Mouse (Mus musculus) MEL (cell line): Measurements from ENCODE around the gene Abi3. TPM values are rescaled to one million over a fixed set of nuclear protein-coding genes. Genes with fewer than 3 reads are reported as not detected.

ENCODE experiments used
- DNase-seq: peaks from one replicate; pipeline ENCODE4 v3.0.0; 2011; ENCODE audit warnings: low read depth, low spot score
- H3K27ac ChIP-seq: 2 replicates; pipeline ENCODE4 v1.5.1; 2012; ENCODE audit warnings: low read depth, mild to moderate bottlenecking, control low read depth, low read length, moderate library complexity; ENCODE audit not compliant: control insufficient read depth
- H3K27me3 ChIP-seq, 2 experiments: fragments of 150-350 bp in 1 of 2; sonication (generic) in 1 of 2; 2 replicates each; pipeline ENCODE4 v1.6.1; 2012; ENCODE audit warnings: low read length in 2 of 2, mild to moderate bottlenecking in 2 of 2, improper control_type of control experiment in 1 of 2, moderate library complexity in 1 of 2; ENCODE audit not compliant: insufficient read depth in 2 of 2, control insufficient read depth in 1 of 2
- H3K36me3 ChIP-seq, 2 experiments: 2 replicates each; pipeline ENCODE4 v1.6.1; 2012 to 2014; ENCODE audit warnings: low read length in 2 of 2, improper control_type of control experiment in 1 of 2, inconsistent platforms in 1 of 2, mild to moderate bottlenecking in 1 of 2; ENCODE audit not compliant: insufficient read depth in 2 of 2, control insufficient read depth in 1 of 2
- H3K4me1 ChIP-seq, 2 experiments: fragments of 150-350 bp in 1 of 2; sonication (generic) in 1 of 2; 2 replicates each; pipeline ENCODE4 v1.6.1; 2012; ENCODE audit warnings: low read length in 2 of 2, improper control_type of control experiment in 1 of 2, mild to moderate bottlenecking in 1 of 2; ENCODE audit not compliant: insufficient read depth in 2 of 2, control insufficient read depth in 1 of 2
- H3K4me3 ChIP-seq, 2 experiments: fragments of 150-350 bp in 1 of 2; sonication (generic) in 1 of 2; 2 replicates each; pipeline ENCODE4 v1.5.1; 2012; ENCODE audit warnings: low read depth in 2 of 2, low read length in 2 of 2, mild to moderate bottlenecking in 2 of 2, moderate library complexity in 2 of 2, control low read depth in 1 of 2, improper control_type of control experiment in 1 of 2; ENCODE audit not compliant: control insufficient read depth in 1 of 2, insufficient read depth in 1 of 2
- H3K79me2 ChIP-seq: 2 replicates; pipeline ENCODE4 v1.6.1; 2012; ENCODE audit warnings: mild to moderate bottlenecking, low read length, moderate library complexity; ENCODE audit not compliant: control insufficient read depth, poor library complexity, insufficient read depth
- H3K9ac ChIP-seq: 2 replicates; pipeline ENCODE4 v1.6.1; 2012; ENCODE audit warnings: low read depth, mild to moderate bottlenecking, control low read depth, low read length, moderate library complexity; ENCODE audit not compliant: control insufficient read depth, poor library complexity, severe bottlenecking
- H3K9me3 ChIP-seq: fragments of 150-350 bp; sonication (generic); replicated peaks from 2 replicates; pipeline ENCODE4 v1.6.1; 2012; ENCODE audit warnings: mild to moderate bottlenecking, low read length, improper control_type of control experiment, moderate library complexity; ENCODE audit not compliant: insufficient read depth
- BHLHE40 ChIP-seq: IDR thresholded peaks from 2 replicates; pipeline ENCODE4 v1.6.1; 2012; ENCODE audit warnings: low read depth, mild to moderate bottlenecking, inconsistent platforms, low read length, improper control_type of control experiment, borderline replicate concordance
- CHD2 ChIP-seq: IDR thresholded peaks from 2 replicates; pipeline ENCODE4 v1.6.1; 2011; ENCODE audit warnings: low read length, improper control_type of control experiment
- ELF1 ChIP-seq: IDR thresholded peaks from 2 replicates; pipeline ENCODE4 v1.6.1; 2014; ENCODE audit warnings: low read depth, mild to moderate bottlenecking, inconsistent platforms, low read length, improper control_type of control experiment, moderate library complexity
- EP300 ChIP-seq, 2 experiments: IDR thresholded peaks; 2 replicates each; pipeline ENCODE4 v1.6.1; 2011; ENCODE audit warnings: improper control_type of control experiment in 2 of 2, low read length in 2 of 2, low read depth in 1 of 2, mild to moderate bottlenecking in 1 of 2
- JUND ChIP-seq: IDR thresholded peaks from 2 replicates; pipeline ENCODE4 v1.6.1; 2011; ENCODE audit warnings: low read depth, mild to moderate bottlenecking, improper control_type of control experiment, low read length
- MAFK ChIP-seq: IDR thresholded peaks from 2 replicates; pipeline ENCODE4 v1.6.1; 2011; ENCODE audit warnings: low read depth, mild to moderate bottlenecking, low read length, improper control_type of control experiment, borderline replicate concordance
- MAZ ChIP-seq: IDR thresholded peaks from 2 replicates; pipeline ENCODE4 v1.6.1; 2012; ENCODE audit warnings: low read depth, mild to moderate bottlenecking, inconsistent platforms, low read length, improper control_type of control experiment
- MEF2A ChIP-seq: IDR thresholded peaks from 2 replicates; pipeline ENCODE4 v1.6.1; 2014; ENCODE audit warnings: low read depth, mild to moderate bottlenecking, inconsistent platforms, low read length, improper control_type of control experiment; ENCODE audit not compliant: poor library complexity, insufficient replicate concordance, severe bottlenecking; ENCODE audit errors: extremely low read depth
- MXI1 ChIP-seq: IDR thresholded peaks from 2 replicates; pipeline ENCODE4 v1.6.1; 2011; ENCODE audit warnings: mild to moderate bottlenecking, low read depth, low read length, improper control_type of control experiment
- MYB ChIP-seq: IDR thresholded peaks from 2 replicates; pipeline ENCODE4 v1.6.1; 2011; ENCODE audit warnings: mild to moderate bottlenecking, low read depth, low read length, improper control_type of control experiment
- MYC ChIP-seq: IDR thresholded peaks from 2 replicates; pipeline ENCODE4 v1.6.1; 2011; ENCODE audit warnings: low read depth, mild to moderate bottlenecking, low read length, improper control_type of control experiment, moderate library complexity
- NRF1 ChIP-seq: IDR thresholded peaks from 2 replicates; pipeline ENCODE4 v1.6.1; 2014; ENCODE audit warnings: low read depth, mild to moderate bottlenecking, inconsistent platforms, low read length, improper control_type of control experiment, moderate library complexity; ENCODE audit not compliant: poor library complexity, insufficient read depth, severe bottlenecking
- POLR2A ChIP-seq, 2 experiments: IDR thresholded peaks; 2 replicates each; pipeline ENCODE4 v1.6.1; 2011 to 2012; ENCODE audit warnings: low read length in 2 of 2, mild to moderate bottlenecking in 2 of 2, control low read depth in 1 of 2, improper control_type of control experiment in 1 of 2, low read depth in 1 of 2, moderate library complexity in 1 of 2; ENCODE audit not compliant: control insufficient read depth in 1 of 2, insufficient read depth in 1 of 2, poor library complexity in 1 of 2
- RAD21 ChIP-seq: IDR thresholded peaks from 2 replicates; pipeline ENCODE4 v1.6.1; 2011; ENCODE audit warnings: mild to moderate bottlenecking, low read depth, low read length, improper control_type of control experiment
- SIN3A ChIP-seq: IDR thresholded peaks from 2 replicates; pipeline ENCODE4 v1.6.1; 2012; ENCODE audit warnings: low read length, improper control_type of control experiment, inconsistent platforms
- TCF12 ChIP-seq: IDR thresholded peaks from 2 replicates; pipeline ENCODE4 v1.6.1; 2014; ENCODE audit warnings: low read depth, mild to moderate bottlenecking, inconsistent platforms, low read length, improper control_type of control experiment, moderate library complexity
- UBTF ChIP-seq: IDR thresholded peaks from 2 replicates; pipeline ENCODE4 v1.6.1; 2012; ENCODE audit warnings: low read depth, mild to moderate bottlenecking, inconsistent platforms, low read length, improper control_type of control experiment, moderate library complexity, borderline replicate concordance; ENCODE audit not compliant: insufficient read depth
- USF1 ChIP-seq: IDR thresholded peaks from 2 replicates; pipeline ENCODE4 v1.6.1; 2014; ENCODE audit warnings: low read depth, mild to moderate bottlenecking, inconsistent platforms, low read length, improper control_type of control experiment, moderate library complexity
- ZMIZ1 ChIP-seq: IDR thresholded peaks from 2 replicates; pipeline ENCODE4 v1.6.1; 2012; ENCODE audit warnings: low read depth, mild to moderate bottlenecking, inconsistent platforms, low read length, improper control_type of control experiment, moderate library complexity
- ZNF384 ChIP-seq: IDR thresholded peaks from 2 replicates; pipeline ENCODE4 v1.6.1; 2012; ENCODE audit warnings: low read depth, mild to moderate bottlenecking, inconsistent platforms, low read length, improper control_type of control experiment
- polyA plus RNA-seq, 2 experiments: library from polyadenylated mRNA; stranded (reverse) in 1 of 2; unstranded in 1 of 2; fragments of >175 nt in 1 of 2; fragments of >200 nt in 1 of 2; gene quantifications; 2 replicates each; pipeline versions ENCODE4 v1.2.1 to v1.2.4; 2012; ENCODE audit warnings: low replicate concordance in 2 of 2, low read depth in 1 of 2; ENCODE audit not compliant: insufficient read length in 2 of 2, insufficient read depth in 1 of 2, missing spikeins in 1 of 2
- total RNA-seq: library from RNA; depleted of rRNA; stranded (reverse); fragments of 300-350 nt; gene quantifications from 2 replicates; pipeline ENCODE4 v1.2.3, GENCODE M21; 2012

Gene Abi3
- total and polyA plus RNA-seq, 3 experiments = 3.3 to 15.4 TPM; not detected in 1

- peak; percentile 67; the same call in 1 of the 2 replicates for TF ChIP-seq JUND
- TF ChIP-seq RAD21 = no peak
- no peak for TF ChIP-seq MYB
- no peak for TF ChIP-seq MAZ
- no peak for TF ChIP-seq MXI1
- no peak for TF ChIP-seq POLR2A (IDR thresholded peaks at IDR 0.05; ENCODE audit: control insufficient read depth in 1 of 2, insufficient read depth in 1 of 2, low read depth in 1 of 2, low read length in 2 of 2, poor library complexity in 1 of 2)
- 0 out of 2 replicates have a peak, but pooled peaks have one; percentile 5 for TF ChIP-seq USF1
- TF ChIP-seq UBTF = no peak
- TF ChIP-seq NRF1 = no peak
- TF ChIP-seq SIN3A = peak; percentile 41; the same call in 1 of the 2 replicates
- peak; percentile 11 to 19; a peak in 1 of 4 replicates for TF ChIP-seq EP300 (IDR thresholded peaks at IDR 0.05; ENCODE audit: low read depth in 1 of 2, low read length in 2 of 2)
- TF ChIP-seq BHLHE40 = no peak
- TF ChIP-seq MEF2A = no peak
- no peak for TF ChIP-seq ELF1
- TF ChIP-seq ZMIZ1 = no peak
- TF ChIP-seq MYC = no peak
- TF ChIP-seq CHD2 = no peak
- TF ChIP-seq MAFK = no peak
Observed at GRCm38 (mm10) chr11:95805527-95805926, 36.7 kb downstream of the Abi3 start (continued).

GRCm38 (mm10) chr11:95805010-95805409, 37.3 kb downstream of the Abi3 start:
- no peak for TF ChIP-seq TCF12
- no peak overlapping the region for H3K27ac ChIP-seq
- H3K27me3 ChIP-seq = no peaks in the 10 kb centered on the region
- H3K9me3 ChIP-seq = no peaks in the 10 kb centered on the region
- no peak for DNase-seq
- H3K79me2 ChIP-seq = no peaks in the 10 kb centered on the region
- H3K36me3 ChIP-seq = peaks cover 0 to 29% of the 10 kb centered on the region in 2 experiments; a peak in 2 of 4 replicates
- no peak overlapping the region for H3K4me3 ChIP-seq
- H3K4me1 ChIP-seq = peaks cover 24 to 44% of the 10 kb centered on the region in 2 experiments
- H3K9ac ChIP-seq = no peak overlapping the region

GRCm38 (mm10) chr11:95795582-95795981, 46.7 kb downstream of the Abi3 start:
- H3K36me3 ChIP-seq = peaks cover 0 to 12% of the 10 kb centered on the region in 2 experiments; a peak in 2 of 4 replicates
- no peak overlapping the region for H3K27ac ChIP-seq
- no peak for DNase-seq
- no peak overlapping the region for H3K9ac ChIP-seq
- no peak overlapping the region for H3K4me3 ChIP-seq
- H3K79me2 ChIP-seq = no peaks in the 10 kb centered on the region
- TF ChIP-seq ZNF384 = peak; percentile 63; the same call in 1 of the 2 replicates
- no peak for TF ChIP-seq EP300 (IDR thresholded peaks at IDR 0.05; ENCODE audit: low read depth in 1 of 2, low read length in 2 of 2)
- H3K27me3 ChIP-seq = no peaks in the 10 kb centered on the region
- no peaks in the 10 kb centered on the region for H3K9me3 ChIP-seq
- H3K4me1 ChIP-seq = peaks cover 9 to 16% of the 10 kb centered on the region in 2 experiments
